Mouse (Mus musculus) spleen, postnatal 0 days (tissue): ENCODE measurements around the gene Cyp4a10. TPM values are rescaled to one million over a fixed set of nuclear protein-coding genes. Genes with fewer than 3 reads are reported as not detected.

ENCODE experiments used
- polyA plus RNA-seq: library from polyadenylated mRNA; unstranded; fragments of >200 nt; fragmentation: Nextera tagmentation; extraction: Ambion mirVana; gene quantifications from 2 replicates; pipeline ENCODE4 v1.2.1, GENCODE M21; 2015

The Cyp4a10 gene
- 0.16 and 0.17 TPM in 2 replicates for polyA plus RNA-seq

DNA sequence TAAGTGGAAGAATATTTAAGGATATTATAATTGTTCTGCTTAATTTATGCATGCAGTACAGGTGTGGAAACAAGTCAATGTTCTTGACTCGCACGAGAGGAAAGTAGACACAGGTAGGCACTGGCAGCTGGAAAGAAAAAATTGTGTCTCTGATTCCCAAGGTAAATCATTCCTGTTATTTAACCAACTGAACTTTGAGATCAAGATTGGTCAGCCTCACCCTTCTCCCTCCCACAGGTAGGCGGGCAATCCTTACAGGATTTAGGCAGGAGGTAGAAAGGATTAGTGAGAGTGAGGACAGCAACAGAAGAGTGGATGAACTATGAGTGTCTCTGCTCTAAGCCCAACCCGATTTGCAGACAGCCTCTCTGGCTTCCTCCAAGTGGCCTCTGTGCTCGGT lies at the start of gene Cyp4a10:
Gene Cyp4a10 (plus strand): TSS at position 265 of the 400 bp plus-strand sequence.

DNA sequence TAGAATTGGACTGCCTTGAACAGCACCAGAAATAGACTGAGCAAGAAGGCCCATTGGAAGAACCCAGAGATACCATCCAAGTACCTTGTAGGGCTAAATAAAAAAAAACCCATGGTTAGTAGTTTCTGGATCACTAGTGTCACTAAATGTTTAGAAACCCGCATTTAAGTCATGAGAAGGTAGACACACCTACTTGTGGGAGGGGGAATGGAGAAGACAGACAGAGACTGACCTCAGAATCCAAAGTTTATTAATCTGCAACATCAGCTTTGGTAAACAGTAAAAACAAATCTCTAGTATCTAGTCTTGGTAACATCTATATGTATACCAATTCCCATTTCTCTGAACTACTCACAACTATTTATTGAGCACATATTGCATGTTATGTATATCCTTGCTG lies 22.1 kb upstream of the Cyp4a10 start, which contains the start of gene Cyp4a14:
Gene Cyp4a14 (minus strand): TSS at position 142 of the 400 bp plus-strand sequence.

DNA sequence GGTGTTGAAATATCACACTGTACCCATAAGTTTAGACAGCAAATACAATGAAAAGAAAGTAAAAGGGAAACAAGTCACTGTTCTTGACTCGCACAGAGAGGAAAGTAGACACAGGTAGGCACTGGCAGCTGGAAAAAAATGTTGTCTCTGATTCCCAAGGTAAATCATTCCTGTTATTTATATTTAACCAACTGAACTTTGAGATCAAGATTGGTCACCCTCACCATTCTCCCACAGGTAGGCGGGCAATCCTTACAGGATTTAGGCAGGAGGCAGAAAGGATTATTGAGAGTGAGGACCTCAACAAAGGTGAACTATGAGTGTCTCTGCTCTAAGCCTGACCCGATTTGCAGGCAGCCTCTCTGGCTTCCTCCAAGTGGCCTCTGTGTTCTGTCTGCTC lies 45.3 kb downstream of the Cyp4a10 start, which contains the start of gene Cyp4a31:
Gene Cyp4a31 (plus strand): TSS at position 249 of the 400 bp plus-strand sequence.

Other genes with a start within 250 kb of the Cyp4a10 start
- not detected in 2 replicates for gene Cyp4a12a, start 219.2 kb upstream of the Cyp4a10 start, polyA plus RNA-seq
- gene Cyp4a12b, start 106.6 kb upstream of the Cyp4a10 start, polyA plus RNA-seq, result not detected in 2 replicates
- gene Cyp4a30b, start 65.7 kb upstream of the Cyp4a10 start, polyA plus RNA-seq, result not detected in 2 replicates
- gene Cyp4a14, start 22.1 kb upstream of the Cyp4a10 start, polyA plus RNA-seq, result 0.24 and 0.32 TPM in 2 replicates
- 0.25 and 0.32 TPM in 2 replicates for gene Cyp4a31, start 45.4 kb downstream of the Cyp4a10 start, polyA plus RNA-seq
- not detected in 2 replicates for gene Cyp4a32, start 82.7 kb downstream of the Cyp4a10 start, polyA plus RNA-seq
- 0.42 and 0.46 TPM in 2 replicates for gene Cyp4b1, start 129.5 kb downstream of the Cyp4a10 start, polyA plus RNA-seq
- gene Efcab14, start 219.5 kb downstream of the Cyp4a10 start, polyA plus RNA-seq, result 16.4 and 16.8 TPM in 2 replicates